Mouse (Mus musculus): ENCODE measurements around the gene Auh. TPM values are rescaled to one million over a fixed set of nuclear protein-coding genes. Genes with fewer than 3 reads are reported as not detected.
A peak's percentile ranks its signal among the peaks of the same experiment; 100 is the strongest.

The Auh gene
- total and polyA plus RNA-seq, 3 experiments: 68.5 to 191 (median 74.1) TPM

DNA sequence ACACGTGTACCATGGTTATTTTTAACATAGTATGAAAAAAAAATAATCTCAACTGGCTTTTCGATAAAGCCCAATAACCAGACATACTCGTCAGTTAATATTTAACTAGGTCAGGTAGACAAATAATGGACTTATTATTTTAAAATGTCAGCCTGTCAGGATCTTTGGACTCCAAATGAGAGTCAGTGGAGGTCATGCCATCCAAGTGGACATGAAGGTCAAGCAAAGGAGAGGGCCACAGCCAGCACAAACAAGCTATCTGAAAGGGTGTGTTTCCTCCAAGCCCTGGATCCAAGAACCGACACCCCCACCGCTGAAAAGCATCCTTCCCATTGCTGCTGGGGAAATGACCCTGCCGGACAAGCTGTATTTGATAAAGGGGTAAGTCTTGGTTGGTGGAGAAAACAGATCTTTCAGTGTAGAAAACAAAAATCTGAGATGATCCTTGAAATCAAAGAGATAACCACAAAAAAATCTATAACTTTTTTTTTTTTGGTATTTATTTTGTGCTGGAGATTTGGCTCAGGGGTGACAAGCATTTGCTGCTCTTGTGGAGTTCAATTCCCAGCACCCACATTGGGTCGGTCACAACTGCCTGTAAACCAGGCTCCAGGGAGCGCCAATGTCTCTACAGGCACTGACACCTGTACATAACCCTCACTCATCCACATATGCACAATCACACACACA, 96.9 kb downstream of the Auh start:
- dilution Hi-C loops (cut with MboI; ENCODE audit: extremely low pct_ligation_motif_present, extremely low pct_unique_long_range_greater_than_20kb, low sequenced_read_pairs) (no loop called here), in situ Hi-C loops (cut with MboI; ENCODE audit: low pct_ligation_motif_present, low pct_unique_long_range_greater_than_20kb, low sequenced_read_pairs) (loop anchor here (5.0 kb wide), 1 partner anchor 35 kb away; no protein-coding TSS in a partner anchor)
- Histone ChIP-seq H3K27me3 (replicated peaks) (no peaks in the 10 kb centered on the region), H3K9ac (ENCODE audit: insufficient read depth, low read depth) (no peak overlapping the region), H3K4me2 (ENCODE audit: insufficient read depth, low read depth, poor library complexity, severe bottlenecking) (no peak overlapping the region), H3K4me3 (replicated peaks in 1 of 3; ENCODE audit: low read depth in 2 of 3, low read length in 2 of 3, poor library complexity in 1 of 3) (no peak overlapping the region), H3K4me1 (ENCODE audit: control insufficient read depth in 1 of 2, insufficient read depth in 2 of 2) (peaks cover 9 to 19% of the 10 kb centered on the region in 2 experiments), H3K27ac (ENCODE audit: insufficient read depth, low read depth) (no peak overlapping the region), H3K79me2 (replicated peaks; ENCODE audit: control insufficient read depth, extremely low read depth, insufficient read depth, poor library complexity, severe bottlenecking) (no peaks in the 10 kb centered on the region), H3K9me3 (replicated peaks; ENCODE audit: low read length) (no peaks in the 10 kb centered on the region), H3K36me3 (replicated peaks in 1 of 2; ENCODE audit: control insufficient read depth in 1 of 2, insufficient read depth in 1 of 2, low read length in 1 of 2) (peaks cover 27 to 36% of the 10 kb centered on the region in 2 experiments)
- no peak for DNase-seq (ENCODE audit: extremely low read depth)
- TF ChIP-seq ELF1 (IDR thresholded peaks at IDR 0.05; ENCODE audit: low read depth, low read length) (no peak), MEF2A (IDR thresholded peaks at IDR 0.05; ENCODE audit: borderline replicate concordance, low read depth, low read length) (no peak), PAX5 (IDR thresholded peaks at IDR 0.05; ENCODE audit: low read length) (no peak), MAX (IDR thresholded peaks at IDR 0.05; ENCODE audit: low read length) (no peak), ZNF384 (IDR thresholded peaks at IDR 0.05; ENCODE audit: low read depth, low read length) (no peak), JUND (conservative IDR thresholded peaks at IDR 0.05; ENCODE audit: low read depth, low read length) (no peak), NELFE (IDR thresholded peaks at IDR 0.05; ENCODE audit: low read depth, low read length) (no peak)

DNA sequence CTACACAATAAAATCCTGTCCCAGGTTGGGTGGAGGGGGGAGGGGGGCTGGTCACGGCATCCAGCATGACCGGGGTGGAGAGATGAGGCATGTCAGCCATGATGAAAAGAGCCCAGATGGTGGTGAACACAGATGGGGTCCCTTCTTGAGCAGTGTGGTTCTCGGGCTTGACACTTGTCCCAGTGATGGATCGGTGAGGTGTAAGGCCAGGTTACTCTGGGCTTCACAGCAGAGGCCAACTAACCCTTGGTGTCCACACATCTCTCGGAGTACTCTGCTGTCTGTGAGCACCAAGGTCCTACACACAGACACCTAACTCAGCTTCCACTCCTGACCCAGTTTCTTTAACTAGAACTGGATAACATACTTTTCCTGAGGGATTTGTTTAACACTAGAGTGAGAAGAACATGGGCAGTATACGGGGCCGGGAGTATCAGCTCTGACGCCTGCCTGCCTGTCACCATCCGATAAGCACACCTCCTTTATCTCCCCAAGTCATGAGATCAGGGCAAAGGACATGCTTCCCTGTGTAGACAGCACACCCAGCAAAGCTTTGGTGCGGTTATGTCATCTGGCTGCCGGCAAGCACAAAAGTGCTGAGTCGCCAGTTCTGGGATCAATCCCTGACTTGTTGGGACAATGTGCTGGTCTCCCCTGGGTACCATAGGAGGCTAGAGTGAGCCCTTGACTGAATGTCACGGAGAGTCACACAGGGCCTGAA, 98.3 kb downstream of the Auh start:
- Histone ChIP-seq H3K4me2 (ENCODE audit: insufficient read depth, low read depth, poor library complexity, severe bottlenecking) (no peak overlapping the region), H3K27ac (ENCODE audit: insufficient read depth, low read depth) (no peak overlapping the region), H3K36me3 (replicated peaks in 1 of 2; ENCODE audit: control insufficient read depth in 1 of 2, insufficient read depth in 1 of 2, low read length in 1 of 2) (peaks cover 13 to 22% of the 10 kb centered on the region in 2 experiments), H3K9ac (ENCODE audit: insufficient read depth, low read depth) (no peak overlapping the region), H3K27me3 (replicated peaks) (no peaks in the 10 kb centered on the region), H3K4me1 (ENCODE audit: control insufficient read depth in 1 of 2, insufficient read depth in 2 of 2) (peaks cover 9 to 19% of the 10 kb centered on the region in 2 experiments), H3K4me3 (replicated peaks in 1 of 3; ENCODE audit: low read depth in 2 of 3, low read length in 2 of 3, poor library complexity in 1 of 3) (no peak overlapping the region), H3K9me3 (replicated peaks; ENCODE audit: low read length) (no peaks in the 10 kb centered on the region), H3K79me2 (replicated peaks; ENCODE audit: control insufficient read depth, extremely low read depth, insufficient read depth, poor library complexity, severe bottlenecking) (no peaks in the 10 kb centered on the region)
- in situ Hi-C loops (cut with MboI; ENCODE audit: low pct_ligation_motif_present, low pct_unique_long_range_greater_than_20kb, low sequenced_read_pairs): loop anchor here (5.0 kb wide), 1 partner anchor 34 kb away; no protein-coding TSS in a partner anchor
- dilution Hi-C loops (cut with MboI; ENCODE audit: extremely low pct_ligation_motif_present, extremely low pct_unique_long_range_greater_than_20kb, low sequenced_read_pairs): no loop called here
- no peak for TF ChIP-seq TBP (conservative IDR thresholded peaks at IDR 0.05; ENCODE audit: low read depth, low read length)
- TF ChIP-seq MAFK (IDR thresholded peaks at IDR 0.05; ENCODE audit: insufficient replicate concordance, low read length): peak; percentile 82
- no peak for DNase-seq (ENCODE audit: extremely low read depth)

DNA sequence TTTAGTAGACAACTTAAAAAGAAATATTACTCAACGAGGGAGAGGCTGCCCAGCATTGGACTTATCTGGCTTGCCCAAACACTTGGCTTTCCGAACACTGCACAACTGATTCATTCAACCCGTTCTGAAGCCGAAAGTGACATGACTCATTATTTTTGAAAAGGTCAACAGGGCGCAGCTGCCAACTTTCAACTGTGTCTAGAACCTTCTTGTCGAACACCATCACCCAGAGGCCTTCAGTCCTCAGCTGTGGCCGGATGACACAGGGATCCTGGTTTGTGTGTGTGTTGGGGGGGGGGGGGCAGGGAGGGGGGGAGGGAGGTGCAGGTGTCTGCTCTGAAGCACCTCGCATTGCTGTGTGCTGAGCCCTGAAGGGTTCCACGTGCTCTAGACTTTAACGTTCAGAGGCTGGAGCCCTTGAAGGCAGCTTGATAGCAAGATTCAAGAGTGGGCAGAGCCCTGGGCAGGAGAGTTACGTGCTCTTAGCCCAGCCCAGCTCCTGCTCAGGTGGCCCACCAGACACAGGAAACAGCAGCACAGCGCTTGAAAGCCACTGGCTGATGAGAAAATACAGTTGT, 100.4 kb downstream of the Auh start:
- H3K79me2 ChIP-seq (replicated peaks; ENCODE audit: control insufficient read depth, extremely low read depth, insufficient read depth, poor library complexity, severe bottlenecking): no peaks in the 10 kb centered on the region
- peak; percentile 50 for DNase-seq (ENCODE audit: extremely low read depth)
- H3K4me1 ChIP-seq (ENCODE audit: control insufficient read depth in 1 of 2, insufficient read depth in 2 of 2): peaks cover 13 to 21% of the 10 kb centered on the region in 2 experiments
- H3K27ac ChIP-seq (ENCODE audit: insufficient read depth, low read depth): no peak overlapping the region
- no peak overlapping the region for H3K9ac ChIP-seq (ENCODE audit: insufficient read depth, low read depth)
- no peaks in the 10 kb centered on the region for H3K27me3 ChIP-seq (replicated peaks)
- no peak overlapping the region for H3K4me2 ChIP-seq (ENCODE audit: insufficient read depth, low read depth, poor library complexity, severe bottlenecking)
- peaks cover under 1 to 3% of the 10 kb centered on the region in 2 experiments for H3K36me3 ChIP-seq (replicated peaks in 1 of 2; ENCODE audit: control insufficient read depth in 1 of 2, insufficient read depth in 1 of 2, low read length in 1 of 2)
- dilution Hi-C loops (cut with MboI; ENCODE audit: extremely low pct_ligation_motif_present, extremely low pct_unique_long_range_greater_than_20kb, low sequenced_read_pairs): no loop called here
- in situ Hi-C loops (cut with MboI; ENCODE audit: low pct_ligation_motif_present, low pct_unique_long_range_greater_than_20kb, low sequenced_read_pairs): no loop called here
- no peak overlapping the region for H3K4me3 ChIP-seq (replicated peaks in 1 of 3; ENCODE audit: low read depth in 2 of 3, low read length in 2 of 3, poor library complexity in 1 of 3)
- H3K9me3 ChIP-seq (replicated peaks; ENCODE audit: low read length): no peaks in the 10 kb centered on the region
- no peak for TF ChIP-seq CHD2 (IDR thresholded peaks at IDR 0.05; ENCODE audit: low read length)
- TF ChIP-seq ZMIZ1 (IDR thresholded peaks at IDR 0.05; ENCODE audit: low read depth, low read length): no peak
- TF ChIP-seq MAX (IDR thresholded peaks at IDR 0.05; ENCODE audit: low read length): peak; percentile 72
- peak; percentile 35; the same call in 1 of the 2 replicates for TF ChIP-seq ETS1 (conservative IDR thresholded peaks at IDR 0.05; ENCODE audit: low read depth, low read length)
- no peak for TF ChIP-seq JUN (IDR thresholded peaks at IDR 0.05; ENCODE audit: insufficient read depth, low read depth, low read length)
- no peak for TF ChIP-seq ELF1 (IDR thresholded peaks at IDR 0.05; ENCODE audit: low read depth, low read length)
- no peak for TF ChIP-seq MEF2A (IDR thresholded peaks at IDR 0.05; ENCODE audit: borderline replicate concordance, low read depth, low read length)
- TF ChIP-seq PAX5 (IDR thresholded peaks at IDR 0.05; ENCODE audit: low read length): no peak
- no peak for TF ChIP-seq E2F4 (IDR thresholded peaks at IDR 0.05; ENCODE audit: insufficient replicate concordance, low read depth, low read length)
- no peak for TF ChIP-seq RAD21 (IDR thresholded peaks at IDR 0.05; ENCODE audit: low read depth, low read length)
- no peak for TF ChIP-seq JUND (conservative IDR thresholded peaks at IDR 0.05; ENCODE audit: low read depth, low read length)
- peak; percentile 46; the same call in 1 of the 2 replicates for TF ChIP-seq IRF4 (IDR thresholded peaks at IDR 0.05; ENCODE audit: low read depth, low read length)
- TF ChIP-seq POLR2AphosphoS2 (IDR thresholded peaks at IDR 0.05; ENCODE audit: low read depth, low read length): no peak
- no peak for TF ChIP-seq CHD1 (IDR thresholded peaks at IDR 0.05; ENCODE audit: low read depth, low read length)
- no peak for TF ChIP-seq TBP (conservative IDR thresholded peaks at IDR 0.05; ENCODE audit: low read depth, low read length)
- no peak for TF ChIP-seq USF2 (conservative IDR thresholded peaks at IDR 0.05; ENCODE audit: low read depth, low read length)
- no peak for TF ChIP-seq ZC3H11A (IDR thresholded peaks at IDR 0.05; ENCODE audit: low read depth, low read length)
- TF ChIP-seq POLR2A (IDR thresholded peaks at IDR 0.05; ENCODE audit: low read depth, low read length): no peak
